Mouse (Mus musculus) MEL (cell line): ENCODE data around the gene Zkscan17. TPM values are rescaled to one million over a fixed set of nuclear protein-coding genes. Genes with fewer than 3 reads are reported as not detected.

Experiments used
- DNase-seq: peaks from one replicate; pipeline ENCODE4 v3.0.0; 2011; ENCODE audit warnings: low read depth, low spot score
- H3K27ac ChIP-seq: 2 replicates; pipeline ENCODE4 v1.5.1; 2012; ENCODE audit warnings: low read depth, mild to moderate bottlenecking, control low read depth, low read length, moderate library complexity; ENCODE audit not compliant: control insufficient read depth
- H3K27me3 ChIP-seq, 2 experiments: fragments of 150-350 bp in 1 of 2; sonication (generic) in 1 of 2; 2 replicates each; pipeline ENCODE4 v1.6.1; 2012; ENCODE audit warnings: low read length in 2 of 2, mild to moderate bottlenecking in 2 of 2, improper control_type of control experiment in 1 of 2, moderate library complexity in 1 of 2; ENCODE audit not compliant: insufficient read depth in 2 of 2, control insufficient read depth in 1 of 2
- H3K36me3 ChIP-seq, 2 experiments: 2 replicates each; pipeline ENCODE4 v1.6.1; 2012 to 2014; ENCODE audit warnings: low read length in 2 of 2, improper control_type of control experiment in 1 of 2, inconsistent platforms in 1 of 2, mild to moderate bottlenecking in 1 of 2; ENCODE audit not compliant: insufficient read depth in 2 of 2, control insufficient read depth in 1 of 2
- H3K4me1 ChIP-seq, 2 experiments: fragments of 150-350 bp in 1 of 2; sonication (generic) in 1 of 2; 2 replicates each; pipeline ENCODE4 v1.6.1; 2012; ENCODE audit warnings: low read length in 2 of 2, improper control_type of control experiment in 1 of 2, mild to moderate bottlenecking in 1 of 2; ENCODE audit not compliant: insufficient read depth in 2 of 2, control insufficient read depth in 1 of 2
- H3K4me3 ChIP-seq, 2 experiments: fragments of 150-350 bp in 1 of 2; sonication (generic) in 1 of 2; 2 replicates each; pipeline ENCODE4 v1.5.1; 2012; ENCODE audit warnings: low read depth in 2 of 2, low read length in 2 of 2, mild to moderate bottlenecking in 2 of 2, moderate library complexity in 2 of 2, control low read depth in 1 of 2, improper control_type of control experiment in 1 of 2; ENCODE audit not compliant: control insufficient read depth in 1 of 2, insufficient read depth in 1 of 2
- H3K79me2 ChIP-seq: 2 replicates; pipeline ENCODE4 v1.6.1; 2012; ENCODE audit warnings: mild to moderate bottlenecking, low read length, moderate library complexity; ENCODE audit not compliant: control insufficient read depth, poor library complexity, insufficient read depth
- H3K9ac ChIP-seq: 2 replicates; pipeline ENCODE4 v1.6.1; 2012; ENCODE audit warnings: low read depth, mild to moderate bottlenecking, control low read depth, low read length, moderate library complexity; ENCODE audit not compliant: control insufficient read depth, poor library complexity, severe bottlenecking
- H3K9me3 ChIP-seq: fragments of 150-350 bp; sonication (generic); replicated peaks from 2 replicates; pipeline ENCODE4 v1.6.1; 2012; ENCODE audit warnings: mild to moderate bottlenecking, low read length, improper control_type of control experiment, moderate library complexity; ENCODE audit not compliant: insufficient read depth
- BHLHE40 ChIP-seq: IDR thresholded peaks from 2 replicates; pipeline ENCODE4 v1.6.1; 2012; ENCODE audit warnings: low read depth, mild to moderate bottlenecking, inconsistent platforms, low read length, improper control_type of control experiment, borderline replicate concordance
- CHD1 ChIP-seq: IDR thresholded peaks from 2 replicates; pipeline ENCODE4 v1.6.1; 2012; ENCODE audit warnings: low read depth, mild to moderate bottlenecking, inconsistent platforms, low read length, improper control_type of control experiment
- E2F4 ChIP-seq: IDR thresholded peaks from 2 replicates; pipeline ENCODE4 v1.6.1; 2011; ENCODE audit warnings: low read depth, low read length, improper control_type of control experiment, borderline replicate concordance
- HCFC1 ChIP-seq: IDR thresholded peaks from 2 replicates; pipeline ENCODE4 v1.6.1; 2012; ENCODE audit warnings: low read depth, mild to moderate bottlenecking, inconsistent platforms, low read length, improper control_type of control experiment, moderate library complexity
- KAT2A ChIP-seq: conservative IDR thresholded peaks from 2 replicates; pipeline ENCODE4 v1.6.1; 2012; ENCODE audit warnings: low read depth, low read length, improper control_type of control experiment, inconsistent platforms
- MAX ChIP-seq: IDR thresholded peaks from 2 replicates; pipeline ENCODE4 v1.6.1; 2011; ENCODE audit warnings: low read length, improper control_type of control experiment
- MAZ ChIP-seq: IDR thresholded peaks from 2 replicates; pipeline ENCODE4 v1.6.1; 2012; ENCODE audit warnings: low read depth, mild to moderate bottlenecking, inconsistent platforms, low read length, improper control_type of control experiment
- POLR2A ChIP-seq, 2 experiments: IDR thresholded peaks; 2 replicates each; pipeline ENCODE4 v1.6.1; 2011 to 2012; ENCODE audit warnings: low read length in 2 of 2, mild to moderate bottlenecking in 2 of 2, control low read depth in 1 of 2, improper control_type of control experiment in 1 of 2, low read depth in 1 of 2, moderate library complexity in 1 of 2; ENCODE audit not compliant: control insufficient read depth in 1 of 2, insufficient read depth in 1 of 2, poor library complexity in 1 of 2
- POLR2AphosphoS2 ChIP-seq: IDR thresholded peaks from 2 replicates; pipeline ENCODE4 v1.6.1; 2011; ENCODE audit warnings: low read length, improper control_type of control experiment
- POLR2AphosphoS5 ChIP-seq: IDR thresholded peaks from 2 replicates; pipeline ENCODE4 v1.6.1; 2012; ENCODE audit warnings: low read depth, borderline replicate concordance, mild to moderate bottlenecking, inconsistent platforms, low read length, moderate library complexity, mixed read lengths
- RCOR1 ChIP-seq: IDR thresholded peaks from 2 replicates; pipeline ENCODE4 v1.6.1; 2012; ENCODE audit warnings: low read depth, mild to moderate bottlenecking, inconsistent platforms, low read length, improper control_type of control experiment
- SIN3A ChIP-seq: IDR thresholded peaks from 2 replicates; pipeline ENCODE4 v1.6.1; 2012; ENCODE audit warnings: low read length, improper control_type of control experiment, inconsistent platforms
- UBTF ChIP-seq: IDR thresholded peaks from 2 replicates; pipeline ENCODE4 v1.6.1; 2012; ENCODE audit warnings: low read depth, mild to moderate bottlenecking, inconsistent platforms, low read length, improper control_type of control experiment, moderate library complexity, borderline replicate concordance; ENCODE audit not compliant: insufficient read depth
- ZMIZ1 ChIP-seq: IDR thresholded peaks from 2 replicates; pipeline ENCODE4 v1.6.1; 2012; ENCODE audit warnings: low read depth, mild to moderate bottlenecking, inconsistent platforms, low read length, improper control_type of control experiment, moderate library complexity
- polyA plus RNA-seq, 2 experiments: library from polyadenylated mRNA; stranded (reverse) in 1 of 2; unstranded in 1 of 2; fragments of >175 nt in 1 of 2; fragments of >200 nt in 1 of 2; gene quantifications; 2 replicates each; pipeline versions ENCODE4 v1.2.1 to v1.2.4; 2012; ENCODE audit warnings: low replicate concordance in 2 of 2, low read depth in 1 of 2; ENCODE audit not compliant: insufficient read length in 2 of 2, insufficient read depth in 1 of 2, missing spikeins in 1 of 2
- total RNA-seq: library from RNA; depleted of rRNA; stranded (reverse); fragments of 300-350 nt; gene quantifications from 2 replicates; pipeline ENCODE4 v1.2.3, GENCODE M21; 2012

The Zkscan17 gene
- total and polyA plus RNA-seq, 3 experiments = 31.7 to 49.6 TPM; not detected in 1

DNA sequence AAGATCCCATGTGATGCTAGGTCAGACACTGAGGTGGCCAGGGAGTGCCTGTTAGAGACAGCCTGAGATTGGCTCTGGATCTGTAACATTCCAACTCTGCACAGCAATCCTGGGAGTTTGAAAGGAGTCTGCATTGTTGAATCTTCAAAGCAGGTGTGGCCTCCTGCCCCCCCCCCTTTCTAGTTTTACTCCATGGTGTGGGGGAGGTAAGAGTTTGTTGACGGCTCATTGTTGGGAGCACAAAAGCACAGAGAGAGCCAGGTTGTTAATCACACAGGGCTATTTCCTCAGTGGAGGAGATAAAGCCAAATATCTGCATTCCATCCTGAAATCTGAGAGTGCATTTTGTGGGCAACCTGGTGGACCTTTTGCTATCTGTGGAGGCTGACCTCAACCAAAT lies 15.0 kb downstream of the Zkscan17 start:
- no peak for DNase-seq
- TF ChIP-seq KAT2A = no peak
- no peak for TF ChIP-seq E2F4
- H3K27ac ChIP-seq = no peak overlapping the region
- no peaks in the 10 kb centered on the region; the same call in 1 of the 2 replicates for H3K79me2 ChIP-seq
- H3K9me3 ChIP-seq = no peaks in the 10 kb centered on the region
- H3K9ac ChIP-seq = no peak overlapping the region
- no peak overlapping the region for H3K4me3 ChIP-seq
- no peaks in the 10 kb centered on the region for H3K4me1 ChIP-seq
- no peaks in the 10 kb centered on the region for H3K27me3 ChIP-seq
- no peaks in the 10 kb centered on the region for H3K36me3 ChIP-seq

DNA sequence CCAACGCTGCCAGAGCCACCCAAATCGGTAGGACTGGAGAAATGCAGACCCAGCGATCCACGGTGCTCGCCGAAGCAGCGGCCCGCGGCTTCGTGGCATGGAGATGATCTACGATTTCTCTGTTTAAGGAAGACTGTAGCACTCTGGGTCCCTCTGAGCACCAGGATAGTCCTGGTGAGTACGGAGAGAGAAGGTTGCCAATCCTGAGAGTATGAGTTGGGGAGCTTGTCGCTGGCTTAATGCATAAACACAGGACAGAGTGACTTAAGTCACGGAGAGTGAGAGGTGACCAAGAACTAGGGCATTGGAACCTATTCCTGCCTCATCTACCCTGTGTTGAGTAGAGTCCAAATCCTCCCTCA lies 19.9 kb downstream of the Zkscan17 start:
- Histone ChIP-seq H3K27me3 (no peaks in the 10 kb centered on the region), H3K9me3 (no peaks in the 10 kb centered on the region), H3K36me3 (peaks cover 12 to 18% of the 10 kb centered on the region in 2 experiments), H3K9ac (peak overlapping the region; percentile 97), H3K4me3 (peak overlapping the region; percentile 84 to 85), H3K4me1 (peaks cover 4 to 26% of the 10 kb centered on the region in 2 experiments), H3K27ac (no peak overlapping the region), H3K79me2 (peaks cover 17% of the 10 kb centered on the region)
- no peak for TF ChIP-seq SIN3A
- no peak for TF ChIP-seq MAZ
- TF ChIP-seq POLR2AphosphoS2 = no peak
- TF ChIP-seq POLR2A (IDR thresholded peaks at IDR 0.05; ENCODE audit: control insufficient read depth in 1 of 2, insufficient read depth in 1 of 2, low read depth in 1 of 2, low read length in 2 of 2, poor library complexity in 1 of 2) = no peak
- no peak for TF ChIP-seq POLR2AphosphoS5
- no peak for TF ChIP-seq RCOR1
- TF ChIP-seq E2F4 = no peak
- TF ChIP-seq HCFC1 = no peak
- TF ChIP-seq BHLHE40 = no peak
- no peak for TF ChIP-seq MAX
- TF ChIP-seq UBTF = no peak
- no peak for TF ChIP-seq CHD1
- TF ChIP-seq ZMIZ1 = no peak
- TF ChIP-seq KAT2A = no peak
- DNase-seq = no peak
